Mouse (Mus musculus) heart, embryonic 14.5 days (tissue): ENCODE measurements around the gene Ceacam18. TPM values are rescaled to one million over a fixed set of nuclear protein-coding genes. Genes with fewer than 3 reads are reported as not detected.
"Not testable (repeated sequence)": the region's sequence is repeated elsewhere in the genome, so short reads cannot be mapped to it uniquely, and the experiment has no call there.

ENCODE experiments used
- ATAC-seq: fragments of 200-750 bp; cut with Nextera tagmentation; 2 replicates; pipeline ENCODE4 v1.8.0; 2017; ENCODE audit warnings: low read depth, moderate TSS enrichment; ENCODE audit not compliant: insufficient number of reproducible peaks, insufficient read depth, low FRiP score
- H3K27ac ChIP-seq, 2 experiments: fragments of 200-500 bp in 1 of 2; fragments of 300-500 bp in 1 of 2; sonication (generic) in 1 of 2; replicated peaks in 1 of 2; 2 replicates each; pipeline ENCODE4 v1.5.1; 2012 to 2014; ENCODE audit warnings: low read depth in 2 of 2, low read length in 2 of 2, control low read depth in 1 of 2, mild to moderate bottlenecking in 1 of 2, mixed read lengths in 1 of 2; ENCODE audit not compliant: control insufficient read depth in 1 of 2, insufficient read depth in 1 of 2
- H3K27me3 ChIP-seq: fragments of 300-500 bp; sonication (generic); 2 replicates; pipeline ENCODE4 v1.6.1; 2014; ENCODE audit warnings: mild to moderate bottlenecking, low read length, control low read depth; ENCODE audit not compliant: control insufficient read depth, insufficient read depth
- H3K36me3 ChIP-seq: fragments of 300-500 bp; sonication (generic); 2 replicates; pipeline ENCODE4 v1.6.1; 2014; ENCODE audit warnings: mild to moderate bottlenecking, control low read depth, low read length, mixed read lengths; ENCODE audit not compliant: control insufficient read depth, insufficient read depth
- H3K4me1 ChIP-seq, 2 experiments: fragments of 200-500 bp in 1 of 2; fragments of 300-500 bp in 1 of 2; sonication (generic) in 1 of 2; 2 replicates each; pipeline ENCODE4 v1.6.1; 2012 to 2014; ENCODE audit warnings: low read length in 2 of 2, control low read depth in 1 of 2, mixed read lengths in 1 of 2; ENCODE audit not compliant: control insufficient read depth in 2 of 2, insufficient read depth in 2 of 2
- H3K4me2 ChIP-seq: fragments of 300-500 bp; sonication (generic); 2 replicates; pipeline ENCODE4 v1.6.1; 2014; ENCODE audit warnings: mild to moderate bottlenecking, low read length
- H3K4me3 ChIP-seq, 2 experiments: fragments of 200-500 bp in 1 of 2; fragments of 300-500 bp in 1 of 2; sonication (generic) in 1 of 2; 2 replicates each; pipeline ENCODE4 v1.5.1; 2012 to 2014; ENCODE audit warnings: low read length in 2 of 2, mild to moderate bottlenecking in 2 of 2, control low read depth in 1 of 2, low read depth in 1 of 2, moderate library complexity in 1 of 2; ENCODE audit not compliant: control insufficient read depth in 1 of 2, insufficient read depth in 1 of 2
- H3K9ac ChIP-seq: fragments of 300-500 bp; sonication (generic); 2 replicates; pipeline ENCODE4 v1.6.1; 2014; ENCODE audit warnings: mild to moderate bottlenecking, low read length
- H3K9me3 ChIP-seq: fragments of 300-500 bp; sonication (generic); 2 replicates; pipeline ENCODE4 v1.6.1; 2016; ENCODE audit warnings: low read length, control low read depth; ENCODE audit not compliant: control insufficient read depth
- WGBS: fragments of 180-500 bp; shearing (Covaris S2); extraction: QIAGEN DNeasy Blood & Tissue Kit; methylation state at CpG from one replicate; pipeline ENCODE4 v1.1.7; 2014; 5-methylcytosine and 5-hydroxymethylcytosine counted together
- polyA plus RNA-seq: library from polyadenylated mRNA; unstranded; fragments of >200 nt; fragmentation: Nextera tagmentation; extraction: Ambion mirVana; gene quantifications from 2 replicates; pipeline ENCODE4 v1.2.1, GENCODE M21; 2014

Gene Ceacam18
- polyA plus RNA-seq, 1 experiment from 2014 or later = not detected

DNA sequence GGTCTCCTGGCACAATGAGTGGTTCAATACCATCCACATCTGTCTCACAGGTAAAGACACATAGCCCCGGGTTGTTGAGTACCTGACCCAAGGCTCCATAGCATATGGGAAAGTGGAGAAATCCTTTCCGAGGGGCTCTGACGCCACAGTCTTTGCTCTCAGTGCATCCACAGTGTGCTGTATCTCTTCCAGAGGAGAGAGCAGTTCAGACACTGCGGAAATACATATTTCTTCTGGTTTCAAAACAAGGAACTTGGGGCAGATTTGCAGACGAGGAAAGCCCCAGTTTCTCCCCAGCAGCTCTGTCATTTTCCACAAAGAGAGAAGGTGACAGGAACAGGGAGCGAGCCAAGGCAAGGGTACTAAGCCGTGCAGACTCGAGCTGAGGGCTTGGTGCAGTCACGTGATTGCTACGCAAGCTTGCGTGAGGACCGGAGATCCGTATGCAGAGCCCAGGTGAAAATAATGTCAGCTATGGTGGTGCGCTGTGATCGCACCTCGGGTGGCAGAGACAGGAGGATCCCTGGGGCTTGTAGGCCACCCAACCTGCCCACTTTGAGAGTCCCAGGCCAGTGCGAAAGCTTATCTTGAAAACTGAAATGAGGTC is 8.6 kb downstream of the Ceacam18 start:
- no peak overlapping the region for H3K27ac ChIP-seq
- no peak overlapping the region for H3K4me2 ChIP-seq
- no peaks in the 10 kb centered on the region for H3K27me3 ChIP-seq
- WGBS = 72% methylated on average over 17 of the region's 17 CpGs
- H3K4me1 ChIP-seq = no peaks in the 10 kb centered on the region
- no peak overlapping the region for H3K9ac ChIP-seq
- H3K9me3 ChIP-seq = no peaks in the 10 kb centered on the region
- no peaks in the 10 kb centered on the region for H3K36me3 ChIP-seq
- H3K4me3 ChIP-seq = no peak overlapping the region
- no peak for ATAC-seq

DNA sequence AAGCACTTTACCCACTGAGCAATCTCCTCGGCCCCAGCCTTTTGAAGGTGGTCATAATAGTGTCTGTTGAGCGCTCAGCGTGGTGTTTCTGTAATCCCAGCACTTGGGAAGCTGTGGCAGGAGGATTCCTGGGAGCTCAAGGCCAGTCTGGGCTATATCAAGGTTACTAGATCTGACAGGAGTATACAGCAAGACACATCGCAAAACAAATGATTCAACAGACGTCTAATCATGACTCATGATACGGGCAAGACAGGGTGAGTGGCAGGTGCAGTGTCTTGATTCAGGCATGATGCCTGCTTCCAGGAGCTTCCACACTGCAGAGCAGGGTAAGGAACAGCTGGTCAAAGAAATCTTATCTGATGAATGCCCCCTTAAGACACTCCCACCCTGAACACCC is 18.2 kb downstream of the Ceacam18 start:
- no peak overlapping the region for H3K9ac ChIP-seq
- no peak overlapping the region for H3K4me2 ChIP-seq
- no peak for ATAC-seq
- no peaks in the 10 kb centered on the region for H3K4me1 ChIP-seq
- H3K9me3 ChIP-seq = peaks cover 7% of the 10 kb centered on the region; the same call in 1 of the 2 replicates
- H3K27me3 ChIP-seq = no peaks in the 10 kb centered on the region
- H3K4me3 ChIP-seq = no peak overlapping the region
- 86% methylated on average over 6 of the region's 6 CpGs for WGBS
- H3K27ac ChIP-seq = no peak overlapping the region
- H3K36me3 ChIP-seq = no peaks in the 10 kb centered on the region

DNA sequence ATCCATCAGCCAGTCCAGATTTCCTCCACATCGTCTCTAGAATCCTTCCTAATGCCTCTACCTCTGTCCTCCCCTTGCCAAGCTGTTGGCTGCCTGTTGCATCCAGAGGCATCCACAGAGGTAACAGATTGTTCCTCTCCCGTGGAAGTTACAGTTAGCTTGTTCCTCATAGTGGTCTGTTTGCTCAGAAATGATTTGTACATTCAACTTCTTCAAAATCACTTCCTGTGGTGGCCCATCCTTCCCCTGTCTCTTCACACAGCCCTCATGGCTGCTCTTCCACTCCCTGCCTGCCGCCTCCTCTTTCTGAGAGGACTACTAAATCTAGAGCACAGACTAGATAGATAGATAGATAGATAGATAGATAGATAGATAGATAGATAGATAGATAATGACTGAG is 20.0 kb downstream of the Ceacam18 start:
- ATAC-seq = no peak
- Histone ChIP-seq H3K4me3 (no peak overlapping the region), H3K4me2 (no peak overlapping the region), H3K36me3 (no peaks in the 10 kb centered on the region), H3K9me3 (peaks cover 7% of the 10 kb centered on the region; the same call in 1 of the 2 replicates), H3K27ac (no peak overlapping the region), H3K4me1 (no peaks in the 10 kb centered on the region), H3K9ac (no peak overlapping the region), H3K27me3 (no peaks in the 10 kb centered on the region)
- 73% methylated on average over 3 of the region's 3 CpGs for WGBS

DNA sequence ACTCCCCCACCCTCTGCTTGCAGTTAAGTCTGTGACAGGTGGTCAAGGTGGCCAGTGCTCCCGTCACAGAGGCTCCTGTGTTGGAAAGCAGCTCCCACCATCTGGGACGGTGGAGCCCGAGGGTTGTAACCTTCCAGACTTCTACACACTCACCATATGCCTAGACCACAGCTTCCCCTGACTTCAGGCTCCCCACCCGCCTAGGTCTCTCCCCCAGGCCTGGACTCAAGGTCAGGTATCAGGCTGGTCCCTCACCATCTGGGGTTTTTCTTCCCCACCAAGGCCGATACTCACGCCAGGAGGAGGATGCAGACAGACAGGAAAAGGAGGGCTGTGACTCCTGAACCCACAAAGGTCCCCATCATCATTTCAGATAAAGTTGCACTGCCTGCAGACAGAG is 21.7 kb downstream of the Ceacam18 start:
- Histone ChIP-seq H3K4me1 (no peaks in the 10 kb centered on the region), H3K4me2 (no peak overlapping the region), H3K9ac (no peak overlapping the region), H3K4me3 (no peak overlapping the region), H3K27me3 (no peaks in the 10 kb centered on the region), H3K36me3 (no peaks in the 10 kb centered on the region), H3K27ac (no peak overlapping the region), H3K9me3 (peaks cover 7% of the 10 kb centered on the region; the same call in 1 of the 2 replicates)
- ATAC-seq = no peak
- WGBS = 50% methylated on average over 6 of the region's 6 CpGs

DNA sequence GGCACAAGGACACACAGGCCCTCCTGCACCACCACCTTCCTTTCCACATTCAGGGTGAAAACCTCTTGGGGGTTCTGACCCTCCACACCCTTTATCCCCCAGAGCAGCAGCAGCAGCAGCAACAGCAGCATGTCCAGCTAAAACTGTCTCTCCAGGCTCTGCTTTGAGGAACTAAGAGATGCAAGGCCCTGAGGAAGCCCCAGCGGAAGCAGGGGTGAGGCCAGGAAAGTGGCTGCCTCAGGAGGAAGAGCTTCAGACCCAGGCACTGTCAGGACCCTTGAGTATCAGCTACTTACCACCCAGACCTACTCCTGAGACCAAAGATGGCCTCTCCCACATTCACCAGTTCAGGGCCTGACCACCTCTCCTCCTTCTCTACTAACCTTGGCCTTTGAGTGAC is 25.5 kb downstream of the Ceacam18 start, which contains the start of gene Siglece:
TSS of gene Siglece (minus strand) at position 160 of the 400 bp plus-strand sequence.
- H3K9me3 ChIP-seq = no peaks in the 10 kb centered on the region
- no peak for ATAC-seq
- WGBS = 61% methylated on average over 1 of the region's 1 CpGs

DNA sequence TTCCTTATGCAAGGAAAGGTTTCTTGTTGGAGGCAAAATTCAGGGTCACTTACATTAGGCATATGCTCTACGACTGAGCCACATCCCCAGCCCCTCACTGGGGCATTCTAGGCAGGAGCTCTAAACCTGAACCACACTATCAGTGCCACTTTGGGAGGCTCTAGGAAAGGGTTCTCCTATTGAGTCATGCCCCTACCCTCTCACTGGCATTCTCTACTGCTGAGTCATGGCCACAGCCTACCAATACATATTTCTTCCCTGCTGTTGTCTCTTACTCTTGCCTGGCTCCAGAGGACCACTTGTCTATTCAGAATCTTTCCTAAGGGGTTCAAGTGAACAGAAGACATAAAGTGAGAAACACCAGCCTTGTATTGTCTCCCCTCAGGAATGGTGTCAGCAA is 28.3 kb downstream of the Ceacam18 start:
- H3K9ac ChIP-seq = no peak overlapping the region
- no peak for ATAC-seq
- H3K4me3 ChIP-seq = no peak overlapping the region
- H3K4me1 ChIP-seq = no peaks in the 10 kb centered on the region
- no peaks in the 10 kb centered on the region for H3K36me3 ChIP-seq
- no peaks in the 10 kb centered on the region for H3K27me3 ChIP-seq
- no peak overlapping the region for H3K27ac ChIP-seq
- WGBS = 71% methylated on average over 1 of the region's 1 CpGs
- H3K4me2 ChIP-seq = no peak overlapping the region
- H3K9me3 ChIP-seq = no peaks in the 10 kb centered on the region

More for the DNA sequence above, 25.5 kb downstream of the Ceacam18 start, which contains the start of gene Siglece:
- Histone ChIP-seq H3K27me3 (no peaks in the 10 kb centered on the region), H3K36me3 (no peaks in the 10 kb centered on the region), H3K4me2 (no peak within 1 kb of the TSS), H3K4me1 (no peaks in the 10 kb centered on the region), H3K4me3 (no peak within 1 kb of the TSS), H3K27ac (no peak within 1 kb of the TSS), H3K9ac (no peak within 1 kb of the TSS)

DNA sequence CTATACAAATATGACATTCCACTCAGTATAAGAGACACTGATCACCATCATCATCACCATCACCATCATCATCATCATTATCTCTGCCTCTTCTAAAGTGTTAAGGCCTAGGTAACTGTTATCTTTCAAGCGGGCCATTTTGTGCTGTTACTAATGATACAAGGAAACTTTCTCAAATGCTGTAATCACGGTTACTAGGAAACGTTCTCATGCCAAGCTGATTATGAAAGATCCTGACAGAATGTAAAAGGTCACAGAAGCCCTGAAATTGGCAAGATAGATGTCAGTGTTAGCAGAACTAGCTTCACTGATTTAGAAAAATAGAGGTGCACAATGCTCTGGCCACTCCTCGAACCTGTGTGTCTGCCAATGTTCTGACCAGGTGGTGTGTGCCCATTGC is 32.7 kb downstream of the Ceacam18 start:
- not testable (repeated sequence) for H3K4me2 ChIP-seq, ATAC-seq, H3K4me1 ChIP-seq, H3K27me3 ChIP-seq, H3K27ac ChIP-seq, H3K9me3 ChIP-seq, H3K4me3 ChIP-seq, H3K36me3 ChIP-seq, H3K9ac ChIP-seq
- WGBS = 66% methylated on average over 4 of the region's 4 CpGs

DNA sequence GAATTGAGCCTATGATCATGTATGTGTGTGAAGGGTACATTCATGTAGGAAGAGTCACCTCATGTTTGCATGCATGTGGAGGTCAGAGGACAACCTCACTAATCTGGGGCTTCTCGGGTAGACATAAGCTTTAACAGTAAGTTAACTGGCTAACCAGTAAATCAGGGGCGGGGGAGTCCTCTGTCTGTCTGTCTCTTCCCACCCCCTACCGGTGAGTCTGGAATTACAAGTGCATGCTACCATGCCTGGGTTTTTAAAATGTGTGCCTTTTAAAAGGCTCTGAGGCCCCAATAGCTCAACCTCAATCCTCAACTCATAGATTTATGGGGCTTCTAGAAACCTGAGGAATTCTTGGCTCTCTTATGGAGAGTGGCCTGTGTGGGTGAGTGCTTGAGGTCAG is 34.1 kb downstream of the Ceacam18 start:
- Histone ChIP-seq H3K9me3 (no peaks in the 10 kb centered on the region), H3K4me1 (peaks cover 8 to 9% of the 10 kb centered on the region in 2 experiments), H3K9ac (no peak overlapping the region), H3K4me2 (no peak overlapping the region), H3K36me3 (no peaks in the 10 kb centered on the region), H3K27me3 (no peaks in the 10 kb centered on the region), H3K4me3 (no peak overlapping the region), H3K27ac (no peak overlapping the region)
- 14% methylated on average over 3 of the region's 3 CpGs for WGBS
- ATAC-seq = no peak
